Mouse (Mus musculus) bone marrow, adult 2 months (tissue): ENCODE results near the gene Cog6.

Experiments used
- CTCF ChIP-seq: fragments of 200-500 bp; IDR thresholded peaks from 2 replicates; pipeline ENCODE4 v1.5.1; 2011; ENCODE audit warnings: low read length, control low read depth; ENCODE audit not compliant: control insufficient read depth, insufficient read depth
- POLR2A ChIP-seq: fragments of 200-500 bp; IDR thresholded peaks from 2 replicates; pipeline ENCODE4 v1.6.1; 2011; ENCODE audit warnings: low read depth, mild to moderate bottlenecking, control low read depth, low read length, borderline replicate concordance; ENCODE audit not compliant: control insufficient read depth

DNA sequence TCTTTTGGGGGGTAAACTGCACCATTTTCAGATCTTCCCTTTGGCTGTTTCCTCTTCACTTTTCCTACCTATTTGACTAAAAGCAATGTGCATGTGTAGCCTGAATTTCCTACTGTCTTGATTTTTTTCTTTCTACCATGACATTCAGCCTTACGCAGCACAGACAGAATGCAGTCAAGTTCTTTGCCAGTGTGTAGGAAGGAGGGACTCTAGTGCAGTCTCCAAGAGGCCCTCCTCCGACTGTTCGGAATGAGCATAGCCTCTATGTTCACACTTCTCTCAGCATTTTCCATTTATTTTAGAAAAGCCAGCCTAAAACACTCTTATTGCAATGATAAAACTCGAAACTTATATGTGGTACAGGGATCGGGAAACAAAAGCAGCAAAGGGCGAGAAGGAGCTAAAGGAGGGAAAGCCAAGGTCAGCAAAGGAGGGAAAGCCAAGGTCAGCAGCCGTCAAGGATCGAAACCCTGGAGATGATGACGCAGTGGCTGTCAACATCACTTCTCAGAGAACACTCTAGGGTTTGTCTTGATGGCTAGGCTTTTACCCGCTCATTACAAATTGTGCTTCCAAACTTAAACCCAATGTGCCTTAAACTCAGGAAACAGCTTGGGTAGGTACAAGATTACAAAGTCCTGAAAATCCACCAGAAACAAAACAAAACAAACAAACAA lies 58.5 kb downstream of the Cog6 start:
- TF ChIP-seq POLR2A (no peak), CTCF (no peak)
